Mouse (Mus musculus) heart, embryonic 14.5 days (tissue): ENCODE data around the gene Ppp2r2d. TPM values are rescaled to one million over a fixed set of nuclear protein-coding genes. Genes with fewer than 3 reads are reported as not detected.

ENCODE experiments used
- ATAC-seq: fragments of 200-750 bp; cut with Nextera tagmentation; 2 replicates; pipeline ENCODE4 v1.8.0; 2017; ENCODE audit warnings: low read depth, moderate TSS enrichment; ENCODE audit not compliant: insufficient number of reproducible peaks, insufficient read depth, low FRiP score
- H3K27ac ChIP-seq, 2 experiments: fragments of 200-500 bp in 1 of 2; fragments of 300-500 bp in 1 of 2; sonication (generic) in 1 of 2; replicated peaks in 1 of 2; 2 replicates each; pipeline ENCODE4 v1.5.1; 2012 to 2014; ENCODE audit warnings: low read depth in 2 of 2, low read length in 2 of 2, control low read depth in 1 of 2, mild to moderate bottlenecking in 1 of 2, mixed read lengths in 1 of 2; ENCODE audit not compliant: control insufficient read depth in 1 of 2, insufficient read depth in 1 of 2
- H3K27me3 ChIP-seq: fragments of 300-500 bp; sonication (generic); 2 replicates; pipeline ENCODE4 v1.6.1; 2014; ENCODE audit warnings: mild to moderate bottlenecking, low read length, control low read depth; ENCODE audit not compliant: control insufficient read depth, insufficient read depth
- H3K36me3 ChIP-seq: fragments of 300-500 bp; sonication (generic); 2 replicates; pipeline ENCODE4 v1.6.1; 2014; ENCODE audit warnings: mild to moderate bottlenecking, control low read depth, low read length, mixed read lengths; ENCODE audit not compliant: control insufficient read depth, insufficient read depth
- H3K4me1 ChIP-seq, 2 experiments: fragments of 200-500 bp in 1 of 2; fragments of 300-500 bp in 1 of 2; sonication (generic) in 1 of 2; 2 replicates each; pipeline ENCODE4 v1.6.1; 2012 to 2014; ENCODE audit warnings: low read length in 2 of 2, control low read depth in 1 of 2, mixed read lengths in 1 of 2; ENCODE audit not compliant: control insufficient read depth in 2 of 2, insufficient read depth in 2 of 2
- H3K4me2 ChIP-seq: fragments of 300-500 bp; sonication (generic); 2 replicates; pipeline ENCODE4 v1.6.1; 2014; ENCODE audit warnings: mild to moderate bottlenecking, low read length
- H3K4me3 ChIP-seq, 2 experiments: fragments of 200-500 bp in 1 of 2; fragments of 300-500 bp in 1 of 2; sonication (generic) in 1 of 2; 2 replicates each; pipeline ENCODE4 v1.5.1; 2012 to 2014; ENCODE audit warnings: low read length in 2 of 2, mild to moderate bottlenecking in 2 of 2, control low read depth in 1 of 2, low read depth in 1 of 2, moderate library complexity in 1 of 2; ENCODE audit not compliant: control insufficient read depth in 1 of 2, insufficient read depth in 1 of 2
- H3K9ac ChIP-seq: fragments of 300-500 bp; sonication (generic); 2 replicates; pipeline ENCODE4 v1.6.1; 2014; ENCODE audit warnings: mild to moderate bottlenecking, low read length
- H3K9me3 ChIP-seq: fragments of 300-500 bp; sonication (generic); 2 replicates; pipeline ENCODE4 v1.6.1; 2016; ENCODE audit warnings: low read length, control low read depth; ENCODE audit not compliant: control insufficient read depth
- WGBS: fragments of 180-500 bp; shearing (Covaris S2); extraction: QIAGEN DNeasy Blood & Tissue Kit; methylation state at CpG from one replicate; pipeline ENCODE4 v1.1.7; 2014; 5-methylcytosine and 5-hydroxymethylcytosine counted together
- polyA plus RNA-seq: library from polyadenylated mRNA; unstranded; fragments of >200 nt; fragmentation: Nextera tagmentation; extraction: Ambion mirVana; gene quantifications from 2 replicates; pipeline ENCODE4 v1.2.1, GENCODE M21; 2014

The Ppp2r2d gene
- polyA plus RNA-seq, 1 experiment from 2014 or later: 38.1 TPM

GRCm38 (mm10) chr7:138898122-138898521, 52.2 kb downstream of the Ppp2r2d start:
- 64% methylated on average over 2 of the region's 2 CpGs for WGBS
- no peak for ATAC-seq
- Histone ChIP-seq H3K4me3 (no peak overlapping the region), H3K9ac (no peak overlapping the region), H3K36me3 (peaks cover 63% of the 10 kb centered on the region), H3K27ac (no peak overlapping the region), H3K4me1 (peaks cover 0 to 2% of the 10 kb centered on the region in 2 experiments; a peak in 1 of 4 replicates), H3K27me3 (no peaks in the 10 kb centered on the region), H3K9me3 (no peaks in the 10 kb centered on the region), H3K4me2 (no peak overlapping the region)

- no peak for ATAC-seq
- Histone ChIP-seq H3K9ac (no peak overlapping the region), H3K36me3 (peaks cover 58% of the 10 kb centered on the region), H3K4me2 (no peak overlapping the region), H3K27ac (no peak overlapping the region), H3K4me1 (peaks cover 2% of the 10 kb centered on the region in 2 experiments; a peak in 2 of 4 replicates), H3K4me3 (no peak overlapping the region), H3K27me3 (no peaks in the 10 kb centered on the region), H3K9me3 (no peaks in the 10 kb centered on the region)
- WGBS: 69% methylated on average over 4 of the region's 4 CpGs
Observed at GRCm38 (mm10) chr7:138898743-138899142, 52.9 kb downstream of the Ppp2r2d start.

GRCm38 (mm10) chr7:138903886-138904435, 58.1 kb downstream of the Ppp2r2d start:
- no peak overlapping the region for H3K4me2 ChIP-seq
- no peak for ATAC-seq
- H3K9ac ChIP-seq: no peak overlapping the region
- no peaks in the 10 kb centered on the region for H3K9me3 ChIP-seq
- no peaks in the 10 kb centered on the region for H3K27me3 ChIP-seq
- H3K27ac ChIP-seq: no peak overlapping the region
- 0 out of 2 replicates have a peak, but pooled peaks cover 14% of the 10 kb centered on the region for H3K36me3 ChIP-seq
- no peak overlapping the region for H3K4me3 ChIP-seq
- WGBS: 58% methylated on average over 7 of the region's 7 CpGs
- peaks cover 9 to 37% of the 10 kb centered on the region in 2 experiments for H3K4me1 ChIP-seq

- Histone ChIP-seq H3K4me3 (peak overlapping the region in 1 of 2 experiments; percentile 89; a peak in 3 of 4 replicates), H3K4me1 (peaks cover 11 to 48% of the 10 kb centered on the region in 2 experiments), H3K9ac (peak overlapping the region; percentile 97), H3K36me3 (0 out of 2 replicates have a peak, but pooled peaks cover 3% of the 10 kb centered on the region), H3K4me2 (peak overlapping the region; percentile 78), H3K9me3 (no peaks in the 10 kb centered on the region), H3K27ac (peak overlapping the region; percentile 61 to 92; a peak in 3 of 4 replicates), H3K27me3 (no peaks in the 10 kb centered on the region)
- no peak for ATAC-seq
- WGBS: 31% methylated on average over 1 of the region's 1 CpGs
Observed at GRCm38 (mm10) chr7:138906441-138906840, 60.6 kb downstream of the Ppp2r2d start.

- Histone ChIP-seq H3K9me3 (no peaks in the 10 kb centered on the region), H3K4me1 (peaks cover 11 to 48% of the 10 kb centered on the region in 2 experiments), H3K27ac (peak overlapping the region; percentile 61 to 92), H3K36me3 (0 out of 2 replicates have a peak, but pooled peaks cover 3% of the 10 kb centered on the region), H3K4me2 (peak overlapping the region; percentile 78), H3K9ac (peak overlapping the region; percentile 97), H3K4me3 (peak overlapping the region; percentile 38 to 89), H3K27me3 (no peaks in the 10 kb centered on the region)
- 7% methylated on average over 7 of the region's 7 CpGs for WGBS
- 0 out of 2 replicates have a peak, but pooled peaks have one; percentile 32 for ATAC-seq
Observed at GRCm38 (mm10) chr7:138907043-138907442, 61.2 kb downstream of the Ppp2r2d start.

GRCm38 (mm10) chr7:138907976-138908375, 62.1 kb downstream of the Ppp2r2d start:
- no peak for ATAC-seq
- Histone ChIP-seq H3K9me3 (no peaks in the 10 kb centered on the region), H3K27me3 (no peaks in the 10 kb centered on the region), H3K9ac (peak overlapping the region; percentile 97), H3K36me3 (0 out of 2 replicates have a peak, but pooled peaks cover 3% of the 10 kb centered on the region), H3K4me1 (peaks cover 9 to 48% of the 10 kb centered on the region in 2 experiments), H3K27ac (peak overlapping the region; percentile 82 to 91), H3K4me2 (peak overlapping the region; percentile 78), H3K4me3 (peak overlapping the region; percentile 72 to 89)
- WGBS: 32% methylated on average over 5 of the region's 5 CpGs

- Histone ChIP-seq H3K9me3 (no peaks in the 10 kb centered on the region), H3K4me3 (peak overlapping the region; percentile 72 to 89), H3K27ac (peak overlapping the region; percentile 82 to 91), H3K27me3 (no peaks in the 10 kb centered on the region), H3K4me2 (peak overlapping the region; percentile 78), H3K4me1 (peaks cover 8 to 45% of the 10 kb centered on the region in 2 experiments), H3K36me3 (0 out of 2 replicates have a peak, but pooled peaks cover 3% of the 10 kb centered on the region), H3K9ac (peak overlapping the region; percentile 97)
- WGBS: 5% methylated on average over 10 of the region's 10 CpGs
- no peak; the same call in 1 of the 2 replicates for ATAC-seq
Observed at GRCm38 (mm10) chr7:138908768-138909276, 62.9 kb downstream of the Ppp2r2d start.
